Comparison of ENCODE assay signal across 8 mouse cellular contexts in genomic region chr14:122981831-122982485, GRCm38 (mm10). TPM values are rescaled to one million over a fixed set of nuclear protein-coding genes. Genes with fewer than 3 reads are reported as not detected.
DNase-seq lines count a peak whose midpoint lies in the region; ATAC-seq and TF ChIP-seq lines count a peak whose summit lies in the region.

No protein-coding gene starts in this region.

- H3K4me3 ChIP-seq in layer of hippocampus, adult 2 months = peak overlapping the region; percentile 80
- peak overlapping the region; percentile 86 for H3K4me3 ChIP-seq in embryonic facial prominence, embryonic 10.5 days
- H3K4me3 ChIP-seq in intestine, postnatal 0 days (ENCODE audit: low read depth, low read length) = peak overlapping the region; percentile 75
- H3K4me3 ChIP-seq in olfactory bulb, adult 2 months (ENCODE audit: insufficient read depth, low read depth, low read length) = peak overlapping the region; percentile 54

- no peaks in the 10 kb centered on the region for H3K27me3 ChIP-seq in embryonic facial prominence, embryonic 10.5 days (replicated peaks; ENCODE audit: low read depth, poor library complexity, severe bottlenecking)
- no peaks in the 10 kb centered on the region for H3K27me3 ChIP-seq in intestine, postnatal 0 days (replicated peaks; ENCODE audit: control insufficient read depth, insufficient read depth, low read length)

- H3K4me2 ChIP-seq in intestine, postnatal 0 days (replicated peaks; ENCODE audit: low read depth) = peak overlapping the region; percentile 97

- WGBS in embryonic facial prominence, embryonic 10.5 days = 31% methylated on average over 8 of the region's 8 CpGs
- WGBS in intestine, postnatal 0 days = 44% methylated on average over 8 of the region's 8 CpGs
- WGBS in olfactory bulb, adult 2 months = 45% methylated on average over 8 of the region's 8 CpGs

- H3K27ac ChIP-seq in layer of hippocampus, adult 2 months = peak overlapping the region; percentile 84; the same call in 1 of the 2 replicates
- peak overlapping the region; percentile 97 for H3K27ac ChIP-seq in embryonic facial prominence, embryonic 10.5 days (replicated peaks)
- no peak overlapping the region for H3K27ac ChIP-seq in intestine, postnatal 0 days (ENCODE audit: low read depth, low read length)
- H3K27ac ChIP-seq in olfactory bulb, adult 2 months (ENCODE audit: insufficient read depth, low read depth, low read length) = no peak overlapping the region; the same call in 1 of the 2 replicates

- H3K9ac ChIP-seq in intestine, postnatal 0 days (ENCODE audit: low read depth, low read length) = peak overlapping the region; percentile 69

- no peaks in the 10 kb centered on the region for H3K9me3 ChIP-seq in embryonic facial prominence, embryonic 10.5 days
- no peaks in the 10 kb centered on the region for H3K9me3 ChIP-seq in intestine, postnatal 0 days (ENCODE audit: control insufficient read depth)

- no peak for ATAC-seq in intestine, postnatal 0 days
- ATAC-seq in erythroid progenitor cell, adult 5-6 weeks (replicated peaks; ENCODE audit: low FRiP score, poor library complexity, severe bottlenecking) = no peak

- peaks cover 11% of the 10 kb centered on the region for H3K36me3 ChIP-seq in embryonic facial prominence, embryonic 10.5 days (replicated peaks)
- H3K36me3 ChIP-seq in intestine, postnatal 0 days (ENCODE audit: control insufficient read depth, insufficient read depth) = no peaks in the 10 kb centered on the region

- H3K4me1 ChIP-seq in embryonic facial prominence, embryonic 10.5 days = peaks cover 27% of the 10 kb centered on the region
- 0 out of 2 replicates have a peak, but pooled peaks cover 4% of the 10 kb centered on the region for H3K4me1 ChIP-seq in intestine, postnatal 0 days (replicated peaks; ENCODE audit: control insufficient read depth, insufficient read depth, low read length)
- peaks cover 9% of the 10 kb centered on the region for H3K4me1 ChIP-seq in olfactory bulb, adult 2 months (ENCODE audit: control insufficient read depth, insufficient read depth, low read length)

- TF ChIP-seq POLR2A in olfactory bulb, adult 2 months (IDR thresholded peaks at IDR 0.05; ENCODE audit: insufficient read depth, low read depth, low read length) = no peak

- no peak for TF ChIP-seq CTCF in layer of hippocampus, adult 2 months (conservative IDR thresholded peaks at IDR 0.05)
- TF ChIP-seq CTCF in intestine, postnatal 0 days (IDR thresholded peaks at IDR 0.05; ENCODE audit: low read depth) = no peak
- TF ChIP-seq CTCF in olfactory bulb, adult 2 months (IDR thresholded peaks at IDR 0.05; ENCODE audit: insufficient read depth, low read depth, low read length) = no peak

- DNase-seq in layer of hippocampus, adult 2 months (ENCODE audit: low spot score in 2 of 2) = no peak
- DNase-seq in layer of hippocampus, postnatal 36 days = no peak
- DNase-seq in embryonic facial prominence, embryonic 10.5 days (ENCODE audit: low spot score) = peak; percentile 11
- DNase-seq in natural killer cell, adult 2 months (ENCODE audit: low spot score in 2 of 2) = no peak
- no peak for DNase-seq in cerebellum, adult 11-12 months

RNA-seq across cellular contexts. Expression of gene Tmtc4, which starts 1.9 kb away (rescaled TPM):
- total RNA-seq in layer of hippocampus, adult 2 months (2021) = 10 to 100 TPM; 19.0 to 23.0 TPM
- 10 to 100 TPM; 21.5 to 23.5 TPM for total RNA-seq in layer of hippocampus, postnatal 36 days (2021)
- polyA plus RNA-seq in embryonic facial prominence, embryonic 10.5 days (2016; fragmentation: Nextera tagmentation; extraction: Ambion mirVana) = 32.2 and 32.4 TPM in 2 replicates
- polyA plus RNA-seq in intestine, postnatal 0 days (2015; fragmentation: Nextera tagmentation; extraction: Ambion mirVana) = 7.4 and 7.8 TPM in 2 replicates
- not detected in 2 replicates for polyA plus RNA-seq in olfactory bulb, adult 2 months (2012; ENCODE audit: insufficient read depth, insufficient read length, low replicate concordance, missing spikeins)
- 15.9 TPM in 1 of 2 replicates, not detected in the other for total RNA-seq in erythroid progenitor cell, adult 5-6 weeks (2015; ENCODE audit: low replicate concordance)
- 2.8 TPM in 1 of 2 replicates, not detected in the other for total RNA-seq in erythroid progenitor cell, adult 5-6 weeks (2017; ENCODE audit: low replicate concordance)

Comparison
In these comparisons a context has a peak if more than half of its experiments do, and no peak if none do; other contexts are left out.
1. H3K27ac ChIP-seq: peak in layer of hippocampus, adult 2 months (single experiment) and embryonic facial prominence, embryonic 10.5 days (single experiment); none in intestine, postnatal 0 days (single experiment) and olfactory bulb, adult 2 months (single experiment).
2. Peak in every context shown above with its lines, with median percentiles within 50 percentile points of each other: H3K4me3 ChIP-seq.